Mouse (Mus musculus): ENCODE data around the gene Tmem43. TPM values are rescaled to one million over a fixed set of nuclear protein-coding genes. Genes with fewer than 3 reads are reported as not detected.
A peak's percentile ranks its signal among the peaks of the same experiment; 100 is the strongest.

Gene Tmem43
- polyA plus RNA-seq, 1 experiment from 2014 or later: 57.6 TPM

DNA sequence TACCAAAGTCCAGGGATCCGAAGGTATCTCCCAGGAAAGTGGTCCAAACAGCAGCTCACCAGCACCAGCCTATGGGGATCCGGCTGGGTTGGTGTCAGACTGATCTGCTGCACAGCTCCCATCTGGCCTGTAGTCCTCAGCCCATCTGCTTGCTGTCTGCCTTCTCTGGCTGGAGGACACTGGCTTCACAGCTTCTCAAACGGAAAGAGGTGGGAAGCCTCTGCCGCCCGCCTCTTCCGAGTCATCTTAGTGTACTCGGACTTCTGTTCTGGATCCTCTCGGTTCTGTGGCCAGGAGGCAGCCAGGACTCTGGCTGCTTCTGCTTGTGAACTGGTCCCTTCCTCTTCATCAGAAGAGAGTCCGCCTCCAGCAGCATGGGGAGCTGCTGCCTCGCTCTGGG lies 16.4 kb downstream of the Tmem43 start:
- H3K4me3 ChIP-seq (ENCODE audit: low read depth, low read length): no peak overlapping the region
- peaks cover 79% of the 10 kb centered on the region for H3K36me3 ChIP-seq (ENCODE audit: insufficient read depth)
- 79% methylated on average over 10 of the region's 10 CpGs for WGBS
- no peaks in the 10 kb centered on the region for H3K27me3 ChIP-seq (ENCODE audit: insufficient read depth, low read length)
- H3K27ac ChIP-seq (ENCODE audit: low read depth): 0 out of 2 replicates have a peak overlapping the region, but pooled peaks have one; percentile 30
- no peak overlapping the region for H3K9ac ChIP-seq
- ATAC-seq (ENCODE audit: insufficient read depth) (no peak), DNase-seq (no peak)
- no peak overlapping the region for H3K4me2 ChIP-seq
- TF ChIP-seq CTCF (IDR thresholded peaks at IDR 0.05; ENCODE audit: low read depth): no peak
- no peaks in the 10 kb centered on the region for H3K9me3 ChIP-seq (ENCODE audit: low read depth, low read length)
- H3K4me1 ChIP-seq (ENCODE audit: insufficient read depth): no peaks in the 10 kb centered on the region

DNA sequence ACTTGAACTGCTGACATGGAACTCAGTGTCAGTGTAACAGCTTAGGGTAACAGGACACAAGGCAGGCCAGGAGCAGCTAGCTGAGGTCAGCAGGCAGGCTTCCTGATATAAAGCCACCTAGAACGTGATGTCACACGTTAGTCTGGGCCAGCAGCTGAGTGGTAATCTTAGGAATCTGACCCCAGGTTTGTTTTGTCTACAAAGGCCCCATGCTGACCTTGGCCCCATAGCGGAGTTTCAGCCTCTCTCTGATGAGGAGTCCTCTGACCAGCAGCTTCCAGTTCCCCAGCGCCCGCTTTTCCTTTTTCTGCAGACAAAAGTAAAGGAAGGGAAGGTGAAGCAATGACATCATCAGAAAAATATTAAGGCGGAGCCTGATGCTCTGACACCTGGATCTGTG lies 17.5 kb downstream of the Tmem43 start:
- WGBS: 58% methylated on average over 6 of the region's 6 CpGs
- no peak overlapping the region for H3K27ac ChIP-seq (ENCODE audit: low read depth)
- no peak overlapping the region for H3K4me3 ChIP-seq (ENCODE audit: low read depth, low read length)
- H3K36me3 ChIP-seq (ENCODE audit: insufficient read depth): peaks cover 78% of the 10 kb centered on the region
- no peaks in the 10 kb centered on the region for H3K27me3 ChIP-seq (ENCODE audit: insufficient read depth, low read length)
- H3K4me2 ChIP-seq: no peak overlapping the region
- H3K4me1 ChIP-seq (ENCODE audit: insufficient read depth): no peaks in the 10 kb centered on the region
- ATAC-seq (ENCODE audit: insufficient read depth) (no peak), DNase-seq (peak; percentile 31)
- no peak overlapping the region for H3K9ac ChIP-seq
- no peaks in the 10 kb centered on the region for H3K9me3 ChIP-seq (ENCODE audit: low read depth, low read length)
- no peak for TF ChIP-seq CTCF (IDR thresholded peaks at IDR 0.05; ENCODE audit: low read depth)

DNA sequence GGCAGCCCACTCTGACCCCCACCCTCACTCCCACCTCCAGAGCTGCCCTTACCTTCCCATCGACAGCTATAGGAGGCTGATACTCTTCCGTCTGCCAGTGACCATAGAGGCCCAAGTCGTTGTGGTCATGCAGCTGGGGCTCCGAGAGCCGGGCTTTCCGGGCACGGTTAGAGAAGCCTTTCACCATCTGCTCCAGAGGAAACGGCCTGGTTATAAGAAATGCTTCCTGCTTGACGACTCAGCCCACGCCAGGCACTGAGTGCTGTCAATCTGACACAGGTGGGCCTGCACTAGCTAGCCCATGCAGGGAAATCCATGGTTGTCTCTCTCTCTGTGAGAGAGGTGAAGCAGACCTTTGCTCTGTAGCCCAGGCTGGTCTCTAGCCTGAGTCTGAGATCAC lies 19.6 kb downstream of the Tmem43 start:
- TF ChIP-seq CTCF (IDR thresholded peaks at IDR 0.05; ENCODE audit: low read depth): no peak
- WGBS: 84% methylated on average over 10 of the region's 10 CpGs
- H3K27me3 ChIP-seq (ENCODE audit: insufficient read depth, low read length): no peaks in the 10 kb centered on the region
- H3K9me3 ChIP-seq (ENCODE audit: low read depth, low read length): no peaks in the 10 kb centered on the region
- H3K4me1 ChIP-seq (ENCODE audit: insufficient read depth): no peaks in the 10 kb centered on the region
- no peak overlapping the region for H3K9ac ChIP-seq
- H3K27ac ChIP-seq (ENCODE audit: low read depth): no peak overlapping the region
- DNase-seq (no peak), ATAC-seq (ENCODE audit: insufficient read depth) (no peak)
- H3K4me2 ChIP-seq: no peak overlapping the region
- no peak overlapping the region for H3K4me3 ChIP-seq (ENCODE audit: low read depth, low read length)
- H3K36me3 ChIP-seq (ENCODE audit: insufficient read depth): peaks cover 77% of the 10 kb centered on the region

DNA sequence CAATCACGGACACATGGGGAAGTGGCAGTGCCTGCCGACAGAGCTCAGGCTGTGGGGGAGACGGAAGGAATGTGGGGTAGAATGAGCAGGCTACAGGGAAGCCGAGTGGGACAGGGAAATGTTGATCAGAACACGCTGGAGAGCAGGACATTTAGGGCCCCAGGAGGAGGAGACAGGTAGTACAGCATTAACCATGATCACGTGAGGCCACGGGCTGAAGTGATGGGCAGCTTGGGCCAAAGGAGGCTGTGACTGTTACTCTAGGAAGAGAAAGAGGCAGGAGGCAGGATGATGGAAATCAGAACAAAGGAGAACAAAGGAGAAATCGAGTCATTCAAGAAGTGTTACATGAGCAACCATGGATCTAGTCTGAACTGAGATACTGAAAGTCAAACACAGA lies 21.0 kb downstream of the Tmem43 start:
- H3K9me3 ChIP-seq (ENCODE audit: low read depth, low read length): no peaks in the 10 kb centered on the region
- WGBS: 79% methylated on average over 8 of the region's 8 CpGs
- ATAC-seq (ENCODE audit: insufficient read depth) (no peak), DNase-seq (no peak)
- H3K27ac ChIP-seq (ENCODE audit: low read depth): no peak overlapping the region
- TF ChIP-seq CTCF (IDR thresholded peaks at IDR 0.05; ENCODE audit: low read depth): no peak
- H3K4me3 ChIP-seq (ENCODE audit: low read depth, low read length): no peak overlapping the region
- H3K4me1 ChIP-seq (ENCODE audit: insufficient read depth): no peaks in the 10 kb centered on the region
- no peak overlapping the region for H3K4me2 ChIP-seq
- no peak overlapping the region for H3K9ac ChIP-seq
- H3K36me3 ChIP-seq (ENCODE audit: insufficient read depth): peaks cover 75% of the 10 kb centered on the region
- H3K27me3 ChIP-seq (ENCODE audit: insufficient read depth, low read length): no peaks in the 10 kb centered on the region

DNA sequence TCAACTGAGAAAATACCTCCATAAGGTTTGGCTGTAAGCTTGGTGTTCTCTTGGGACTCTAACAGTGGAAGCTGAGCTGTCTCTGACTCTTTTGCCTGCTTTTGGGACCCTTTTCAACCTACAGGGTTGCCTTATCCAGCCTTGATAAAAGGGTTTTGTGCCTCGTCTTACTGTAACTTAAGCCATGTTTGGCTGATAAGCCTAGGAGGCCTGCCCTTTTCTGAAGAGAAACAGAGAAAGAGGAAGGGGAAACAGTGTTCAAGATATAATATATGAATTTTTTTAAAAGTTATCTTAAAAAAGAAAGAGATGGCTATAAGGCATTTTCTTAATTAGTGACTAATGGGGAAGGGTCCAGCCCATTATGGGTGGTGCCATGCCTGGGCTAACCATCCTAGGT lies 29.8 kb downstream of the Tmem43 start:
- 71% methylated on average over 1 of the region's 1 CpGs for WGBS
- no peak overlapping the region for H3K27ac ChIP-seq (ENCODE audit: low read depth)
- no peaks in the 10 kb centered on the region for H3K9me3 ChIP-seq (ENCODE audit: low read depth, low read length)
- TF ChIP-seq CTCF (IDR thresholded peaks at IDR 0.05; ENCODE audit: low read depth): no peak
- no peaks in the 10 kb centered on the region for H3K4me1 ChIP-seq (ENCODE audit: insufficient read depth)
- peaks cover 77% of the 10 kb centered on the region for H3K36me3 ChIP-seq (ENCODE audit: insufficient read depth)
- H3K4me3 ChIP-seq (ENCODE audit: low read depth, low read length): no peak overlapping the region
- H3K27me3 ChIP-seq (ENCODE audit: insufficient read depth, low read length): no peaks in the 10 kb centered on the region
- H3K9ac ChIP-seq: no peak overlapping the region
- ATAC-seq (ENCODE audit: insufficient read depth): no peak
- DNase-seq: no peak
- no peak overlapping the region for H3K4me2 ChIP-seq

DNA sequence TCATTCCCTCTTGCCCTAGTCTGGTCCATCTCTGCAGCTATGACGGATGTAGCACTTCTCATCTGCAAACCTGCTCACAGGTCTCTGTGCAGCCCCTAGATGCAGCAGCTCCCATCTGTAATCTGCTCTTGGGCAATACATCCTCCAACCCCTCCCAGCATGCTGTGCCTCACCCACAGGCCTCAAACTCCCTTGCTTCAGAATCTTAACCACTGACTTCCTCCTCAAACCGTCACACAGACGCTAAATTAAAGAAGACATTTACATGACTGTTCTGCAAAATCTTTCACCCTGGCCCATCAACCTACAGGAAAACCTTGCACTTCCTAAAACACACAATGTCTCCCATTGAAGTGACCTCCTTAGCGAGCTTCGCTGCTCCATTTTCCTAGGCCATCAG lies 32.5 kb downstream of the Tmem43 start:
- no peak for DNase-seq

DNA sequence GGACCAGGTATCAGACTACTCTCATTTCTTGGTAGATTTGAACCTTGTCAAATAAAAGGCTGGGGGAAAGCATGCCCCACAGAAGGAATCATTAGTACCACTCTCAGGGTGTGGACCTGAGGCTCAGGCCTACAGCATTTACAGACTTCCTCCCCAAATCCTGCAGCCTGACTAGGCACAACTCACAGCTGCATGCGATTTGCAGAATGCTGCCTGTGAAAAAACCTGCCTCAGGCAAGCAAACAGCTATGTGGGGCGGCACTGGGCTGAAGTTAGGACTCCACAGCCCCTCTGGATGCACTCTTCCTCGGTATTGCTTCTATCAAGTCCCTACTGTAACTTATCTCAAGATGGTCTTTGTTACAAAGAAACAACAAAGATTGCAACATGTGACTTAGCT lies 34.5 kb downstream of the Tmem43 start:
- no peaks in the 10 kb centered on the region for H3K27me3 ChIP-seq (ENCODE audit: insufficient read depth, low read length)
- H3K9ac ChIP-seq: no peak overlapping the region
- ATAC-seq (ENCODE audit: insufficient read depth): no peak
- no peak overlapping the region for H3K4me3 ChIP-seq (ENCODE audit: low read depth, low read length)
- H3K4me1 ChIP-seq (ENCODE audit: insufficient read depth): no peaks in the 10 kb centered on the region
- H3K4me2 ChIP-seq: no peak overlapping the region
- H3K36me3 ChIP-seq (ENCODE audit: insufficient read depth): peaks cover 57% of the 10 kb centered on the region
- H3K9me3 ChIP-seq (ENCODE audit: low read depth, low read length): no peaks in the 10 kb centered on the region
- 86% methylated on average over 3 of the region's 3 CpGs for WGBS
- no peak for DNase-seq
- H3K27ac ChIP-seq (ENCODE audit: low read depth): no peak overlapping the region
- TF ChIP-seq CTCF (IDR thresholded peaks at IDR 0.05; ENCODE audit: low read depth): no peak

More for the DNA sequence above, 32.5 kb downstream of the Tmem43 start:
- TF ChIP-seq CTCF (IDR thresholded peaks at IDR 0.05; ENCODE audit: low read depth): no peak
- Histone ChIP-seq H3K36me3 (ENCODE audit: insufficient read depth) (peaks cover 62% of the 10 kb centered on the region), H3K4me1 (ENCODE audit: insufficient read depth) (no peaks in the 10 kb centered on the region), H3K4me3 (ENCODE audit: low read depth, low read length) (no peak overlapping the region), H3K27me3 (ENCODE audit: insufficient read depth, low read length) (no peaks in the 10 kb centered on the region), H3K4me2 (no peak overlapping the region), H3K27ac (ENCODE audit: low read depth) (no peak overlapping the region), H3K9ac (no peak overlapping the region), H3K9me3 (ENCODE audit: low read depth, low read length) (no peaks in the 10 kb centered on the region)
- WGBS: 90% methylated on average over 5 of the region's 5 CpGs
- ATAC-seq (ENCODE audit: insufficient read depth): no peak

DNA sequence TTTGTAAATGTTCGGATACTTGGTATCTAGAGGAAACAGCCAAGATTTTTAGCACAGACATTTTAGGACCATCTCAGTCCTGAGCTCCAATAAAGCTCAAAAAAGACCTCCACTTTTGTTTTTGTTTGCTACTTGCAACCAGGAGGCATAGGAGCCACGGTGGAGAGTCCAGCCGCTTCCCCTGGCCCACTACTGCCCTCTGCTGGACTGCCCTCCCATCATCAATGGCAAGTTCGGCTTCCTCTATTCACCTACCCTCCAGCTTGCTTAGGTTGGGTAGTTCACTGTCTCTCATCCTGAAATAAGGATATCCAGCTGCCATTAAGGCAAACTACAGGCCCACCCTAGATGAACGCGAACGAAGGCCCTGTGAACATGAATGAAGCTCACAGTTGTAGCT lies 35.8 kb downstream of the Tmem43 start:
- ATAC-seq (ENCODE audit: insufficient read depth): no peak
- 0 out of 2 replicates have a peak, but pooled peaks cover 1% of the 10 kb centered on the region for H3K4me1 ChIP-seq (ENCODE audit: insufficient read depth)
- no peaks in the 10 kb centered on the region for H3K9me3 ChIP-seq (ENCODE audit: low read depth, low read length)
- H3K9ac ChIP-seq: no peak overlapping the region
- no peaks in the 10 kb centered on the region for H3K27me3 ChIP-seq (ENCODE audit: insufficient read depth, low read length)
- TF ChIP-seq CTCF (IDR thresholded peaks at IDR 0.05; ENCODE audit: low read depth): peak; percentile 88
- H3K27ac ChIP-seq (ENCODE audit: low read depth): no peak overlapping the region
- H3K4me2 ChIP-seq: no peak overlapping the region
- peak; percentile 73 for DNase-seq
- WGBS: 43% methylated on average over 7 of the region's 7 CpGs
- no peak overlapping the region for H3K4me3 ChIP-seq (ENCODE audit: low read depth, low read length)
- peaks cover 44% of the 10 kb centered on the region for H3K36me3 ChIP-seq (ENCODE audit: insufficient read depth)

All from lung, embryonic 14.5 days (tissue).